Mouse (Mus musculus) heart, embryonic 12.5 days (tissue): ENCODE data around the gene Alox12. TPM values are rescaled to one million over a fixed set of nuclear protein-coding genes. Genes with fewer than 3 reads are reported as not detected.
A peak's percentile ranks its signal among the peaks of the same experiment; 100 is the strongest.

ENCODE experiments used
- ATAC-seq: fragments of 200-750 bp; cut with Nextera tagmentation; 2 replicates; pipeline ENCODE4 v1.8.0; 2017; ENCODE audit warnings: moderate TSS enrichment, moderate library complexity; ENCODE audit not compliant: insufficient number of reproducible peaks, low FRiP score
- H3K27ac ChIP-seq: fragments of 300-500 bp; sonication (generic); 2 replicates; pipeline ENCODE4 v1.5.1; 2016; ENCODE audit warnings: mild to moderate bottlenecking, moderate library complexity; ENCODE audit not compliant: poor library complexity, severe bottlenecking
- H3K27me3 ChIP-seq: fragments of 300-500 bp; sonication (generic); replicated peaks from 2 replicates; pipeline ENCODE4 v1.6.1; 2016; ENCODE audit warnings: mild to moderate bottlenecking, moderate library complexity
- H3K36me3 ChIP-seq: fragments of 300-500 bp; sonication (generic); 2 replicates; pipeline ENCODE4 v1.6.1; 2016; ENCODE audit warnings: mild to moderate bottlenecking, moderate library complexity
- H3K4me1 ChIP-seq: fragments of 300-500 bp; sonication (generic); replicated peaks from 2 replicates; pipeline ENCODE4 v1.6.1; 2016; ENCODE audit warnings: mild to moderate bottlenecking
- H3K4me2 ChIP-seq: fragments of 300-500 bp; sonication (generic); 2 replicates; pipeline ENCODE4 v1.6.1; 2016; ENCODE audit warnings: mild to moderate bottlenecking, moderate library complexity
- H3K4me3 ChIP-seq: fragments of 300-500 bp; sonication (generic); 2 replicates; pipeline ENCODE4 v1.5.1; 2016; ENCODE audit warnings: mild to moderate bottlenecking
- H3K9ac ChIP-seq: fragments of 300-500 bp; sonication (generic); 2 replicates; pipeline ENCODE4 v1.6.1; 2016; ENCODE audit warnings: mild to moderate bottlenecking, moderate library complexity
- H3K9me3 ChIP-seq: fragments of 300-500 bp; sonication (generic); replicated peaks from 2 replicates; pipeline ENCODE4 v1.6.1; 2016; ENCODE audit warnings: mild to moderate bottlenecking, moderate library complexity
- WGBS: fragments of 180-500 bp; shearing (Covaris S2); methylation state at CpG from one replicate; pipeline ENCODE4 v1.1.7; 2016; 5-methylcytosine and 5-hydroxymethylcytosine counted together
- microRNA counts: library from miRNA; unstranded; fragments of <30 nt; microRNA quantifications from one replicate; lab custom pipeline; 2017
- microRNA-seq: library from miRNA; unstranded; fragments of <30 nt; microRNA quantifications from one replicate; pipeline ENCODE4, GENCODE M21; 2017
- polyA plus RNA-seq: library from polyadenylated mRNA; unstranded; fragments of >200 nt; fragmentation: Nextera tagmentation; extraction: Ambion mirVana; gene quantifications from 2 replicates; pipeline ENCODE4 v1.2.1, GENCODE M21; 2016

Gene Alox12
- polyA plus RNA-seq, 1 experiment from 2014 or later: 3.8 TPM

DNA sequence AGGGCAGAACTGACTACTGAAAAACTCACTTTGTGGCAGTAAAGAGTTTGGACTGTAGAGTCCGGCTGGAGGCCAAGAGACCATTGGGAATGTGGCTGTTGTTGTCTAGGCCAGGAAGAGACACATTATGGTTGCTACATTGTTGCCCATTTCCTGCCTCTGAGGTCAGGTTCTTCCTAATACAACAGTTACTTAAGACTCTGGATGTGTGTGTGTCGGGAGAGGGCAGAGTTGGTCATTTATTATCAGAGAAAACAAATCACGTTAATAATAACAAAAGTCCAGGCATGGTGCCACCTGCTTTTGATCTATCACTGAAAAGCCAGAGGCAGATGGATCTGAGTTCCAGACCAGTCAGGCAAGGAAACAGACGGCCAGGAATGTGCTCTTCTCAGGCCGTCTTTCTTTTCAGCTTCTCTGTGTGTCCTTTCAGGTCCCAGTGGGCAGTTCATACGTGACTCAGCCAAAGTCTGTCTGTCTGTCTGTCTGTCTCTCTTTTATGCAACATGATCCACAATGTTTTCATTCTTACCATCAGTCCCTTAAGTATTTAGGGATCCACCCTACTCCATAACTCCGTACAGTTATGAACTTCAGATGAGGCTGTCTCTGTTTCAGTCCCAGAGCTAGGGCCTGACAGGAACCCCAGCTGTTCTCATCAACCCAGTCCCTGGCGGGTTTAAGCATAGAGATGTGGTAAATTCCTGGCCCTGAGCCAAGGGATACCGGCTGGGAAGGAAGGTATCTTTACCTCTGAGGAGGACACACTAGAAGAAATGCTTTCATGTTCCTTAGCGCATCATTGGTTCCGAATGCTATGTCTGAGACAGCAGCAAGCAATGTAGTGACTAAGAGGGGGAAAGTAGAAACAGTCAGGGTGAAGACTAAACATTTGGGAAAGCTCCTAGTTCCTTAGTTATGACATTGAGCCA is 61.5 kb downstream of the Alox12 start:
- no peak for ATAC-seq
- Histone ChIP-seq H3K27ac (no peak overlapping the region), H3K27me3 (no peaks in the 10 kb centered on the region), H3K9me3 (no peaks in the 10 kb centered on the region), H3K9ac (no peak overlapping the region), H3K4me1 (no peaks in the 10 kb centered on the region), H3K36me3 (no peaks in the 10 kb centered on the region), H3K4me3 (no peak overlapping the region), H3K4me2 (no peak overlapping the region)
- WGBS: 51% methylated on average over 11 of the region's 11 CpGs

DNA sequence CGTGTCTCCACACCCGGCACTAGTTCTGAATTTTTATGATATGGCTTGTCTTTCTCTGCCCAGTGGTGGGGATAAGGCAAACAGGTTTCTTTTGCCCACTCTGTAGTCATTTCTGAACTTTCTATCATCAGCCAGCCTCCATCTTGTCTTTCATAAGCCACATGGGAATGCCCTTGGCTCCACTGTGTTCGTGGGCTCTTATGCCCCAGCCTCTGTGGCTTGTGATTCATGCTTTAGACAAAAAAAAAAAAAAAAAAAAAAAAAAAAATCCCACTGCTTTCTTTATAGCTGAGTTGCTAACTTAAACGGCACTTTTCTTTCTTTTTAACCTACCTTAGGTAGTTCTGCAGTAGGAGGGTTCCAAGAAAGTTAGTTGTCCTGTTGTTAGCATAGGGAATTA is 63.0 kb downstream of the Alox12 start:
- Histone ChIP-seq H3K4me2 (no peak overlapping the region), H3K27me3 (no peaks in the 10 kb centered on the region), H3K4me1 (no peaks in the 10 kb centered on the region), H3K4me3 (no peak overlapping the region), H3K9ac (no peak overlapping the region), H3K27ac (no peak overlapping the region), H3K36me3 (no peaks in the 10 kb centered on the region), H3K9me3 (no peaks in the 10 kb centered on the region)
- ATAC-seq: no peak
- WGBS: 74% methylated on average over 4 of the region's 4 CpGs

MicroRNAs encoded within 50 kb of the gene (microRNA counts, 519-probe panel; counts per million panel counts)
- not detected for microRNA mmu-miR-195 (lab: Ali Mortazavi, UCI)
- microRNA mmu-miR-497 (lab: Ali Mortazavi, UCI): not detected

Small RNA genes lying within 50 kb of the gene (microRNA-seq; reads per million reads assigned to microRNA genes)
- 364 reads per million, percentile 69 among the genes with 10 or more reads in this experiment for gene Mir195a
- not detected for gene Mir497
- not detected for gene Mir497b

Other genes with a start within 250 kb of the Alox12 start
- 126 and 129 TPM in 2 replicates for gene Acadvl, start 239.9 kb downstream of the Alox12 start, polyA plus RNA-seq
- 4.2 and 6.0 TPM in 2 replicates for gene Dlg4, start 238.4 kb downstream of the Alox12 start, polyA plus RNA-seq
- gene Asgr1, start 201.3 kb downstream of the Alox12 start, polyA plus RNA-seq: 0.15 and 0.19 TPM in 2 replicates
- not detected in 2 replicates for gene Asgr2, start 162.7 kb downstream of the Alox12 start, polyA plus RNA-seq
- 0.24 TPM in 1 of 2 replicates, not detected in the other for gene Mgl2, start 125.0 kb downstream of the Alox12 start, polyA plus RNA-seq
- not detected in 2 replicates for gene Clec10a, start 99.2 kb downstream of the Alox12 start, polyA plus RNA-seq
- 0.41 and 1.1 TPM in 2 replicates for gene Slc16a11, start 42.6 kb downstream of the Alox12 start, polyA plus RNA-seq
- gene Slc16a13, start 34.3 kb downstream of the Alox12 start, polyA plus RNA-seq: 7.7 and 9.1 TPM in 2 replicates
- gene Bcl6b, start 25.6 kb downstream of the Alox12 start, polyA plus RNA-seq: 17.6 and 19.6 TPM in 2 replicates
- 125 and 126 TPM in 2 replicates for gene 0610010K14Rik, start 17.4 kb downstream of the Alox12 start, polyA plus RNA-seq
- gene Gm21988, start 15.5 kb downstream of the Alox12 start, polyA plus RNA-seq: 9.0 and 9.5 TPM in 2 replicates
- gene Rnasek, start 15.5 kb downstream of the Alox12 start, polyA plus RNA-seq: 204 and 207 TPM in 2 replicates
- gene Alox12e, start 67.3 kb upstream of the Alox12 start, polyA plus RNA-seq: not detected in 2 replicates
- gene Alox15, start 96.7 kb upstream of the Alox12 start, polyA plus RNA-seq: 0.06 TPM in 1 of 2 replicates, not detected in the other
- 28.4 and 29.3 TPM in 2 replicates for gene Pelp1, start 154.7 kb upstream of the Alox12 start, polyA plus RNA-seq
- 13.5 TPM in 2 replicates for gene Arrb2, start 177.3 kb upstream of the Alox12 start, polyA plus RNA-seq
- 22.6 and 24.0 TPM in 2 replicates for gene Med11, start 196.6 kb upstream of the Alox12 start, polyA plus RNA-seq
- gene Zmynd15, start 204.1 kb upstream of the Alox12 start, polyA plus RNA-seq: 1.9 and 2.9 TPM in 2 replicates
- 6.1 and 8.6 TPM in 2 replicates for gene Cxcl16, start 204.6 kb upstream of the Alox12 start, polyA plus RNA-seq
- gene Tm4sf5, start 249.9 kb upstream of the Alox12 start, polyA plus RNA-seq: 9.7 and 11.3 TPM in 2 replicates